Mouse (Mus musculus): ENCODE data around the gene Fstl3.

- no peak for TF ChIP-seq CTCF (IDR thresholded peaks at IDR 0.05; ENCODE audit: control insufficient read depth, insufficient read depth, low read length)
- TF ChIP-seq POLR2A (IDR thresholded peaks at IDR 0.05; ENCODE audit: borderline replicate concordance, control insufficient read depth, low read depth, low read length) = no peak
Measured at GRCm38 (mm10) chr10:79795905-79796304, 18.8 kb downstream of the Fstl3 start.
